ENCODE assay signal across 26 mouse cellular contexts in genomic region chr1:106197991-106198390, GRCm38 (mm10). TPM values are rescaled to one million over a fixed set of nuclear protein-coding genes. Genes with fewer than 3 reads are reported as not detected.
DNase-seq lines count a peak whose midpoint lies in the region; ATAC-seq and TF ChIP-seq lines count a peak whose summit lies in the region.
"Had no signal": no experiment of that assay in that cellular context is flagged by ENCODE, and none has a peak within 500 bp of the region (broad histone marks: within the 10 kb centered on the region; RNA-seq: fewer than 3 reads in every experiment).

No protein-coding gene starts in this region.

- H3K9ac ChIP-seq in forebrain, postnatal 0 days = no peak overlapping the region
- no peak overlapping the region for H3K9ac ChIP-seq in hindbrain, postnatal 0 days (replicated peaks; ENCODE audit: low read length)
- H3K9ac ChIP-seq in neural tube, embryonic 13.5 days = no peak overlapping the region
- no peak overlapping the region for H3K9ac ChIP-seq in liver, postnatal 0 days (replicated peaks)
- H3K9ac ChIP-seq: limb, embryonic 12.5 days; liver, embryonic 12.5 days; lung, embryonic 15.5 days; neural tube, embryonic 12.5 days; stomach, embryonic 15.5 days had no signal

- H3K4me2 ChIP-seq in forebrain, postnatal 0 days (ENCODE audit: low read depth) = no peak overlapping the region
- H3K4me2 ChIP-seq in hindbrain, postnatal 0 days (ENCODE audit: low read depth, low read length) = no peak overlapping the region
- no peak overlapping the region for H3K4me2 ChIP-seq in neural tube, embryonic 13.5 days
- H3K4me2 ChIP-seq in liver, postnatal 0 days (ENCODE audit: low read depth, low read length) = no peak overlapping the region
- H3K4me2 ChIP-seq: limb, embryonic 12.5 days; liver, embryonic 12.5 days; lung, embryonic 15.5 days; midbrain, embryonic 11.5 days; neural tube, embryonic 12.5 days; stomach, embryonic 15.5 days had no signal

- DNase-seq in forebrain, embryonic 10.5 days (ENCODE audit: extremely low spot score, low spot score) = no peak
- DNase-seq in forebrain, postnatal 0 days = no peak
- no peak for DNase-seq in hindbrain, embryonic 10.5 days (ENCODE audit: low spot score)
- no peak for DNase-seq in hindbrain, postnatal 0 days (ENCODE audit: low spot score)
- DNase-seq in neural tube, embryonic 10.5 days (ENCODE audit: extremely low spot score, low spot score) = no peak
- no peak for DNase-seq in liver, postnatal 0 days
- no peak for DNase-seq in right cerebral cortex, adult 18-20 months
- DNase-seq: adrenal gland, postnatal 14 days; gastrocnemius, postnatal 10 days; heart, adult 2 months; heart, postnatal 14 days; kidney, adult 9 months; kidney, postnatal 36 days; layer of hippocampus, adult 9-11 months; right cerebral cortex, postnatal 25 days; thymus, adult 18-20 months had no signal

- TF ChIP-seq CTCF in forebrain, postnatal 0 days (IDR thresholded peaks at IDR 0.05; ENCODE audit: low read depth) = no peak
- TF ChIP-seq CTCF in hindbrain, postnatal 0 days (IDR thresholded peaks at IDR 0.05; ENCODE audit: low read depth) = no peak
- TF ChIP-seq CTCF in liver, postnatal 0 days (IDR thresholded peaks at IDR 0.05; ENCODE audit: low read depth) = no peak

- H3K9me3 ChIP-seq in forebrain, embryonic 10.5 days = no peaks in the 10 kb centered on the region
- H3K9me3 ChIP-seq in forebrain, postnatal 0 days (ENCODE audit: low read length) = no peaks in the 10 kb centered on the region
- H3K9me3 ChIP-seq in hindbrain, embryonic 10.5 days = no peaks in the 10 kb centered on the region
- no peaks in the 10 kb centered on the region for H3K9me3 ChIP-seq in hindbrain, postnatal 0 days (ENCODE audit: low read length)
- no peaks in the 10 kb centered on the region for H3K9me3 ChIP-seq in neural tube, embryonic 13.5 days
- H3K9me3 ChIP-seq in liver, postnatal 0 days (ENCODE audit: low read length) = no peaks in the 10 kb centered on the region
- H3K9me3 ChIP-seq: embryonic facial prominence, embryonic 10.5 days; G1E; limb, embryonic 12.5 days; liver, embryonic 12.5 days; lung, embryonic 15.5 days; neural tube, embryonic 12.5 days; stomach, embryonic 15.5 days had no signal

- no peak for TF ChIP-seq EP300 in liver, postnatal 0 days (IDR thresholded peaks at IDR 0.05; ENCODE audit: low read depth)

- ATAC-seq in forebrain, postnatal 0 days = no peak
- no peak for ATAC-seq in hindbrain, postnatal 0 days
- ATAC-seq in neural tube, embryonic 13.5 days (ENCODE audit: low read depth) = no peak
- no peak for ATAC-seq in liver, postnatal 0 days
- ATAC-seq: liver, embryonic 12.5 days had no signal

- H3K4me3 ChIP-seq in forebrain, embryonic 10.5 days = no peak overlapping the region
- H3K4me3 ChIP-seq in forebrain, postnatal 0 days (ENCODE audit: low read depth, low read length) = no peak overlapping the region
- H3K4me3 ChIP-seq in hindbrain, embryonic 10.5 days = no peak overlapping the region
- no peak overlapping the region for H3K4me3 ChIP-seq in hindbrain, postnatal 0 days (ENCODE audit: low read length)
- no peak overlapping the region for H3K4me3 ChIP-seq in neural tube, embryonic 13.5 days
- H3K4me3 ChIP-seq in liver, postnatal 0 days (ENCODE audit: low read depth, low read length) = no peak overlapping the region
- H3K4me3 ChIP-seq: embryonic facial prominence, embryonic 10.5 days; heart, adult 2 months; limb, embryonic 12.5 days; liver, embryonic 12.5 days; lung, embryonic 15.5 days; neural tube, embryonic 12.5 days; stomach, embryonic 15.5 days had no signal

- H3K4me1 ChIP-seq in forebrain, embryonic 10.5 days = peaks cover 87% of the 10 kb centered on the region
- H3K4me1 ChIP-seq in forebrain, postnatal 0 days (ENCODE audit: insufficient read depth) = peaks cover 22% of the 10 kb centered on the region; the same call in 1 of the 2 replicates
- H3K4me1 ChIP-seq in hindbrain, embryonic 10.5 days (replicated peaks) = peaks cover 64% of the 10 kb centered on the region
- peaks cover 15% of the 10 kb centered on the region for H3K4me1 ChIP-seq in hindbrain, postnatal 0 days (ENCODE audit: insufficient read depth, low read length)
- peaks cover 66% of the 10 kb centered on the region for H3K4me1 ChIP-seq in neural tube, embryonic 13.5 days (replicated peaks)
- H3K4me1 ChIP-seq in liver, postnatal 0 days (ENCODE audit: insufficient read depth) = peaks cover 13% of the 10 kb centered on the region
- H3K4me1 ChIP-seq: stomach, embryonic 15.5 days had no signal

- H3K27ac ChIP-seq in forebrain, embryonic 10.5 days = peak overlapping the region; percentile 89
- H3K27ac ChIP-seq in forebrain, postnatal 0 days (ENCODE audit: low read depth, low read length) = no peak overlapping the region
- peak overlapping the region; percentile 90 for H3K27ac ChIP-seq in hindbrain, embryonic 10.5 days
- H3K27ac ChIP-seq in hindbrain, postnatal 0 days = no peak overlapping the region
- H3K27ac ChIP-seq in neural tube, embryonic 13.5 days (replicated peaks) = peak overlapping the region; percentile 14; the same call in 1 of the 2 replicates
- no peak overlapping the region for H3K27ac ChIP-seq in liver, postnatal 0 days (ENCODE audit: low read depth)
- H3K27ac ChIP-seq: embryonic facial prominence, embryonic 10.5 days; heart, adult 2 months; limb, embryonic 12.5 days; liver, embryonic 12.5 days; lung, embryonic 15.5 days; macrophage; neural tube, embryonic 12.5 days; stomach, embryonic 15.5 days had no signal

- H3K27me3 ChIP-seq in forebrain, embryonic 10.5 days (ENCODE audit: poor library complexity, severe bottlenecking) = no peaks in the 10 kb centered on the region
- H3K27me3 ChIP-seq in forebrain, postnatal 0 days (ENCODE audit: insufficient read depth, low read length) = no peaks in the 10 kb centered on the region
- H3K27me3 ChIP-seq in hindbrain, embryonic 10.5 days (ENCODE audit: insufficient read depth, poor library complexity, severe bottlenecking) = no peaks in the 10 kb centered on the region
- no peaks in the 10 kb centered on the region for H3K27me3 ChIP-seq in hindbrain, postnatal 0 days (ENCODE audit: insufficient read depth, low read length)
- H3K27me3 ChIP-seq in neural tube, embryonic 13.5 days = no peaks in the 10 kb centered on the region
- no peaks in the 10 kb centered on the region for H3K27me3 ChIP-seq in liver, postnatal 0 days (ENCODE audit: insufficient read depth, low read length)
- H3K27me3 ChIP-seq: limb, embryonic 12.5 days; liver, embryonic 12.5 days; lung, embryonic 15.5 days; neural tube, embryonic 12.5 days; stomach, embryonic 15.5 days had no signal

- H3K36me3 ChIP-seq in forebrain, embryonic 10.5 days (replicated peaks) = no peaks in the 10 kb centered on the region
- no peaks in the 10 kb centered on the region for H3K36me3 ChIP-seq in forebrain, postnatal 0 days (ENCODE audit: insufficient read depth)
- H3K36me3 ChIP-seq in hindbrain, embryonic 10.5 days = no peaks in the 10 kb centered on the region
- no peaks in the 10 kb centered on the region for H3K36me3 ChIP-seq in hindbrain, postnatal 0 days (ENCODE audit: insufficient read depth, low read length)
- H3K36me3 ChIP-seq in neural tube, embryonic 13.5 days = no peaks in the 10 kb centered on the region
- no peaks in the 10 kb centered on the region for H3K36me3 ChIP-seq in liver, postnatal 0 days (replicated peaks; ENCODE audit: insufficient read depth, low read length)
- H3K36me3 ChIP-seq: embryonic facial prominence, embryonic 10.5 days; limb, embryonic 12.5 days; liver, embryonic 12.5 days; lung, embryonic 15.5 days; neural tube, embryonic 12.5 days; stomach, embryonic 15.5 days had no signal

- WGBS in forebrain, embryonic 10.5 days = 72% methylated on average over 5 of the region's 5 CpGs
- WGBS in forebrain, postnatal 0 days = 36% methylated on average over 5 of the region's 5 CpGs
- 69% methylated on average over 5 of the region's 5 CpGs for WGBS in hindbrain, embryonic 10.5 days
- 40% methylated on average over 5 of the region's 5 CpGs for WGBS in hindbrain, postnatal 0 days
- 35% methylated on average over 5 of the region's 5 CpGs for WGBS in neural tube, embryonic 13.5 days
- WGBS in liver, postnatal 0 days (ENCODE audit: insufficient replicate concordance) = 84% methylated on average over 5 of the region's 5 CpGs

RNA-seq across cellular contexts. Expression of gene Phlpp1, which starts 26.4 kb away (rescaled TPM):
- polyA plus RNA-seq in forebrain, embryonic 10.5 days (2016; fragmentation: Nextera tagmentation; extraction: Ambion mirVana) = 5.1 and 5.5 TPM in 2 replicates
- total RNA-seq in forebrain, postnatal 0 days (2014; rRNA removed) = 23.5 and 32.5 TPM in 2 replicates
- 3.6 and 5.1 TPM in 2 replicates for polyA plus RNA-seq in forebrain, postnatal 0 days (2015; fragmentation: Nextera tagmentation; extraction: Ambion mirVana)
- polyA plus RNA-seq in hindbrain, embryonic 10.5 days (2016; fragmentation: Nextera tagmentation; extraction: Ambion mirVana) = 4.8 and 6.8 TPM in 2 replicates
- total RNA-seq in hindbrain, postnatal 0 days (2014; rRNA removed) = 38.0 and 38.1 TPM in 2 replicates
- 6.0 and 6.4 TPM in 2 replicates for polyA plus RNA-seq in hindbrain, postnatal 0 days (2015; fragmentation: Nextera tagmentation; extraction: Ambion mirVana)
- polyA plus RNA-seq in neural tube, embryonic 13.5 days (2015; fragmentation: Nextera tagmentation; extraction: Ambion mirVana) = 6.9 and 7.5 TPM in 2 replicates
- polyA plus RNA-seq in liver, postnatal 0 days (2015; fragmentation: Nextera tagmentation; extraction: Ambion mirVana) = 0.73 and 0.86 TPM in 2 replicates

Comparison
In these comparisons a context has a peak if more than half of its experiments do, and no peak if none do; other contexts are left out.
1. H3K27ac ChIP-seq: peak in forebrain, embryonic 10.5 days (single experiment), hindbrain, embryonic 10.5 days (single experiment) and neural tube, embryonic 13.5 days (single experiment); none in forebrain, postnatal 0 days (single experiment), hindbrain, postnatal 0 days (single experiment) and liver, postnatal 0 days (single experiment).